Mouse (Mus musculus): ENCODE results near the gene Gm17657.

DNA sequence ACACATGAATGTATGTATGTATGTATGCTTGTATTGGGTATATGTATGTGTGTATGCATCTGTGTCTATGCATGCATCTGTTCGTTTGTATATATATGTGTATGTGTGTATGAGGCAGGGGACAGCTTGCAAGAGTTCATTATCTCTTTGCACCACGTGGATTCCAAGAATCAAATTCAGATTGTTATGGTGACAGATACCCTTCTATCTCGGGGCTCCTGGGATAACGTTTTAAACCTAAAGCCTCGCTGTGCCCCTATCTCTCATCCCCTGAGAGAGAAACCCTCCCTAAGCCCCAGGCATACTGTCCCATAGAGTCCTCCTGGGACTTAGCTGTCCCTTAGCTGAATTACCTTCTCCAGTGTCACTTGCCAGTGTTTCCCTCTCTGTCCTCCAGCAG lies 34.1 kb upstream of the Gm17657 start:
- TF ChIP-seq POLR2A (IDR thresholded peaks at IDR 0.05; ENCODE audit: low read depth, low read length) (no peak), CTCF (IDR thresholded peaks at IDR 0.05; ENCODE audit: extremely low read depth, insufficient read length, insufficient replicate concordance, low read depth, low read length) (no peak)
